Mouse (Mus musculus): ENCODE measurements at regions not wholly inside any gene's neighbourhood (a gene's known extent, or its start where the extent isn't known, plus 50 kb on each side); places are given as distances from the start of the nearest gene placed in this dataset.

- TF ChIP-seq CTCF (IDR thresholded peaks at IDR 0.05; ENCODE audit: low read depth, low read length) = no peak
- TF ChIP-seq POLR2A (IDR thresholded peaks at IDR 0.05; ENCODE audit: borderline replicate concordance, low read depth, low read length) = no peak
Measured at GRCm38 (mm10) chr11:19714888-19715595, 209.1 kb upstream of the Spred2 start.

All from bone marrow macrophage, adult 2 months (primary cell).